Mouse (Mus musculus) C2C12 (cell line): ENCODE data around the gene Arhgef12.

Experiments
- CEBPB ChIP-seq: IDR thresholded peaks from one replicate; pipeline ENCODE4 v1.6.1; 2011; ENCODE audit warnings: low read depth, mild to moderate bottlenecking, control low read depth, moderate library complexity
- CTCF ChIP-seq: IDR thresholded peaks from one replicate; pipeline ENCODE4 v1.5.1; 2011; ENCODE audit not compliant: control insufficient read depth, insufficient read depth, insufficient read length
- FOSL1 ChIP-seq: IDR thresholded peaks from one replicate; pipeline ENCODE4 v1.8.0; 2011; ENCODE audit warnings: mild to moderate bottlenecking, low read length; ENCODE audit not compliant: poor library complexity, insufficient read depth, severe bottlenecking
- MAX ChIP-seq: IDR thresholded peaks from one replicate; pipeline ENCODE4 v1.6.1; 2011; ENCODE audit warnings: mild to moderate bottlenecking, control low read depth
- MYOD1 ChIP-seq: IDR thresholded peaks from one replicate; pipeline ENCODE4 v1.6.1; 2011; ENCODE audit warnings: low read depth; ENCODE audit not compliant: control insufficient read depth, insufficient read length
- MYOG ChIP-seq: IDR thresholded peaks from one replicate; pipeline ENCODE4 v1.6.1; 2011; ENCODE audit not compliant: control insufficient read depth, insufficient read length; ENCODE audit errors: extremely low read depth

- TF ChIP-seq CTCF (no peak), MYOD1 (no peak), MYOG (no peak), CEBPB (no peak), MAX (no peak), FOSL1 (no peak)
These were observed 48.9 kb upstream of the Arhgef12 start for GRCm38 (mm10) chr9:43155960-43156359.
